Mouse (Mus musculus): Measurements from ENCODE around the gene Acat3. TPM values are rescaled to one million over a fixed set of nuclear protein-coding genes. Genes with fewer than 3 reads are reported as not detected.

The Acat3 gene
- not detected for total RNA-seq (2023)

GRCm38 (mm10) chr17:12940151-12940805 lies at the start of gene Acat3:
Acat3 (minus strand) TSS chr17:12940600.

DNA sequence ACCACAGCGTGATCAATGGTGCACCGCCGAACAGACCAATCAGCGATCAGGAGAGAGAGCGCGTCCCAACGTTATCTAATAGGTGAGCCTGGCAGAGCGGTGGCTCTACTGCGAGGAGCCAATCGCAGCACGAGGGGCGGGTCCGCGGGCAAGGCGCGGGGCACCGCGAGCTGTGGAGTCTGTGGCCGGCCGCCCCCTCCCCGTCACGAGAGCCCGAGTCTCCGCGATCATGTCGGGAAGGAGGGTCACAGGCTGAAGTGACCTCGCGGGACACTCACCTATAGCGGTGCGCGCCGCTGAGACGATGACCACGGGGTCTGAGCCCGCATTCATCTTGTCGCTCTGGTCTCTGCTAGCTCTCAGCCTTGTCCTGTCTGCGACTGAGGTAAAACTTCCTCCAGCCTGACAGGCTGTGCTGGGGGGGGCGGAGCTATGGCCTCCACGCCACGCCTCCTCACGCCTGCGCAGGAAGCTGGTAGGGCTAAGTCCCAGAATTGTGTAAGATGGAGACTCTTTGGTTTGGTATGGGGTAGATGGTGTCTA lies 20.0 kb upstream of the Acat3 start, which contains the start of gene Acat2:
Gene Acat2, minus strand, starts transcription at position 417 of the 543 bp plus-strand sequence.

DNA sequence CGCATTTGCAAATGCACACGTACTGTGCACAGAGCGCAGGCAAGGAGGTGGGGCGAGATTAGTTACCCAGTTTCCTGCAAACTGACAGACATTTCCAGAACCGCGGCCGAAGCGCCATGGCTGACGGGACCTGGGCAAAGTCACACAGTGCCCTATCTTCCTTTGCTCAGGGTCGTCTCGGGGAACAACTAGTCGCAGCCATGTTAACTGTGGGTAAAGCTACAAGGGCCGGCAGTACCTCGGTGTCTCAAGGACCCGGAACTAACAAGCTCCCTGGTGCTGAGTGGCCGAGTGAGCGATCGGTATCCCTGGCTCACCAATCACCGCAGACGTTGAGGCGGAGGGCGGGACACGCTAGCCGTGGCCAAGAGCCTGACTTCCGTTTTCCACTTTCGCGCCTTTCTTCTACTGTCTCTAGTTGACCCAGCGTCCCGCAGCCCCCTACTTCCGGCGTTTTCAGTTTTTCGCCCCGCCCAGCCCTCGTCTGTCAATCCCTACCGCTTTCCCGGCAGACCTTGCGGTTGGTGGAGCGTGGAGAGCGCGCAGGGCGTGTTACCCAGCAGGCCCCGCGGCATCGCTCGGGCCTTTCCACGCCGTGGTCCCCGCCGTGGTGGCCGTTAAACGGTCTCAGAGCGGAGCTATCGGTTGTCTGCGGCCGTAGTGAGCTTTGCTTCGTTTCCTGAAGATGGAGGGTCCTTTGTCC lies 24.4 kb downstream of the Acat3 start, which contains the start of gene Mrpl18:
Gene Mrpl18, minus strand, starts transcription at position 465 of the 703 bp plus-strand sequence.

DNA sequence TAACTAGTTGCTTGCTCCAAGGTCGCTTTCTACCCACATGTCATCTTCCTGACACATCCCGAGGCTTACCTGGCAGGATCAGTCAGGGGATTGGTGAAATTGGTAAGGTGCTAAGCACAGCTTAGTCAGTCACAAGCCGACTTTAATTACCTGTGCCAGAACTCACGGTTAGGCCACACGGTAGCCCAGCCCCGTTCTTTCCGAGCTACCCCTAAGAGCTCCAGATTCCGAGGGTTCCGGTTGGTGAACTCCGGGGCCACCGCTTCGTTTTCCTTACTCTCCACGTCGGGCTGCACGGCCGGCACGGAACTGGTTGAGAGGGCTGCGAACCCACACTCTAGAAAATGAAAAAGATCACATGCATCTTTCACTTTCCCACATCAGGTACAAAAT lies 24.9 kb downstream of the Acat3 start, which contains the start of gene Tcp1:
Gene Tcp1, plus strand, starts transcription at position 214 of the 393 bp plus-strand sequence.

GRCm38 (mm10) chr17:12909361-12910280 lies 30.8 kb downstream of the Acat3 start, which contains the start of gene Pnldc1:
Pnldc1 (minus strand) TSS chr17:12910230.

GRCm38 (mm10) chr17:12875734-12876133 lies 64.7 kb downstream of the Acat3 start, which contains the start of gene Mrgprh:
Mrgprh (plus strand) TSS chr17:12876034.

Other genes with a start within 250 kb of the Acat3 start
- 10 to 100 TPM in 1 of 2 experiments, 1 to 10 TPM in 1; 9.7 to 13.7 TPM for gene Igf2r, start 170.9 kb downstream of the Acat3 start, total RNA-seq (2023)
- gene Mas1, start 72.5 kb downstream of the Acat3 start, total RNA-seq (2023) = not detected
- not detected for gene Mrgprh, start 64.6 kb downstream of the Acat3 start, total RNA-seq (2023)
- 1 to 10 TPM; 2.0 to 3.2 TPM for gene Pnldc1, start 30.4 kb downstream of the Acat3 start, total RNA-seq (2023)
- 100 to 1,000 TPM; 233 to 244 TPM for gene Tcp1, start 24.9 kb downstream of the Acat3 start, total RNA-seq (2023)
- 10 to 100 TPM; 40.7 to 44.4 TPM for gene Mrpl18, start 24.3 kb downstream of the Acat3 start, total RNA-seq (2023)
- gene Acat2, start 20.1 kb upstream of the Acat3 start, total RNA-seq (2023) = 10 to 100 TPM; 16.9 to 23.9 TPM
- 100 to 1,000 TPM; 117 to 123 TPM for gene Wtap, start 53.6 kb upstream of the Acat3 start, total RNA-seq (2023)
- gene Sod2, start 66.2 kb upstream of the Acat3 start, total RNA-seq (2023) = 10 to 100 TPM; 89.3 to 95.3 TPM
- gene Gpr31b, start 111.7 kb upstream of the Acat3 start, total RNA-seq (2023) = under 1 TPM in 1 of 2 experiments, not detected in 1; 0.59 TPM
- not detected for gene Tcp10b, start 120.5 kb upstream of the Acat3 start, total RNA-seq (2023)
- gene Unc93a, start 191.2 kb upstream of the Acat3 start, total RNA-seq (2023) = not detected

Measured in B cell, adult 67 days (primary cell).